Mouse (Mus musculus): ENCODE results near the gene Tcp11l1. TPM values are rescaled to one million over a fixed set of nuclear protein-coding genes. Genes with fewer than 3 reads are reported as not detected.

The Tcp11l1 gene
- polyA plus RNA-seq, 1 experiment = 22.0 TPM

GRCm38 (mm10) chr2:104741015-104741758 lies 29.2 kb upstream of the Tcp11l1 start:
- Histone ChIP-seq H3K4me3 (ENCODE audit: insufficient read depth, low read length) (no peak overlapping the region), H3K27ac (ENCODE audit: insufficient read depth, low read depth, low read length) (no peak overlapping the region), H3K4me1 (ENCODE audit: control insufficient read depth, insufficient read depth, low read length) (peaks cover 4% of the 10 kb centered on the region; the same call in 1 of the 2 replicates)
- TF ChIP-seq CTCF (IDR thresholded peaks at IDR 0.05; ENCODE audit: low read depth, low read length) (no peak), POLR2A (IDR thresholded peaks at IDR 0.05; ENCODE audit: borderline replicate concordance, low read depth, low read length) (no peak)

GRCm38 (mm10) chr2:104740248-104740949 lies 28.4 kb upstream of the Tcp11l1 start:
- Histone ChIP-seq H3K4me1 (ENCODE audit: control insufficient read depth, insufficient read depth, low read length) (peaks cover 4% of the 10 kb centered on the region; the same call in 1 of the 2 replicates), H3K4me3 (ENCODE audit: insufficient read depth, low read length) (no peak overlapping the region), H3K27ac (ENCODE audit: insufficient read depth, low read depth, low read length) (no peak overlapping the region)
- no peak for TF ChIP-seq POLR2A (IDR thresholded peaks at IDR 0.05; ENCODE audit: borderline replicate concordance, low read depth, low read length)
- no peak for TF ChIP-seq CTCF (IDR thresholded peaks at IDR 0.05; ENCODE audit: low read depth, low read length)

- H3K27ac ChIP-seq (ENCODE audit: insufficient read depth, low read depth, low read length) = no peak overlapping the region
- no peak overlapping the region for H3K4me3 ChIP-seq (ENCODE audit: insufficient read depth, low read length)
- no peak for TF ChIP-seq POLR2A (IDR thresholded peaks at IDR 0.05; ENCODE audit: borderline replicate concordance, low read depth, low read length)
- TF ChIP-seq CTCF (IDR thresholded peaks at IDR 0.05; ENCODE audit: low read depth, low read length) = no peak
- peaks cover 4% of the 10 kb centered on the region; the same call in 1 of the 2 replicates for H3K4me1 ChIP-seq (ENCODE audit: control insufficient read depth, insufficient read depth, low read length)
These were observed 27.7 kb upstream of the Tcp11l1 start for GRCm38 (mm10) chr2:104739691-104740090.

GRCm38 (mm10) chr2:104736241-104736640 lies 24.3 kb upstream of the Tcp11l1 start:
- H3K27ac ChIP-seq (ENCODE audit: insufficient read depth, low read depth, low read length) = no peak overlapping the region
- TF ChIP-seq CTCF (IDR thresholded peaks at IDR 0.05; ENCODE audit: low read depth, low read length) (no peak), POLR2A (IDR thresholded peaks at IDR 0.05; ENCODE audit: borderline replicate concordance, low read depth, low read length) (no peak)
- peaks cover 15% of the 10 kb centered on the region for H3K4me1 ChIP-seq (ENCODE audit: control insufficient read depth, insufficient read depth, low read length)
- H3K4me3 ChIP-seq (ENCODE audit: insufficient read depth, low read length) = no peak overlapping the region

GRCm38 (mm10) chr2:104732562-104733256 lies 20.7 kb upstream of the Tcp11l1 start:
- TF ChIP-seq CTCF (IDR thresholded peaks at IDR 0.05; ENCODE audit: low read depth, low read length) (no peak), POLR2A (IDR thresholded peaks at IDR 0.05; ENCODE audit: borderline replicate concordance, low read depth, low read length) (no peak)
- H3K4me3 ChIP-seq (ENCODE audit: insufficient read depth, low read length) = peak overlapping the region; percentile 64
- peak overlapping the region; percentile 96 for H3K27ac ChIP-seq (ENCODE audit: insufficient read depth, low read depth, low read length)
- peaks cover 16% of the 10 kb centered on the region for H3K4me1 ChIP-seq (ENCODE audit: control insufficient read depth, insufficient read depth, low read length)

- TF ChIP-seq CTCF (IDR thresholded peaks at IDR 0.05; ENCODE audit: low read depth, low read length) (no peak), POLR2A (IDR thresholded peaks at IDR 0.05; ENCODE audit: borderline replicate concordance, low read depth, low read length) (no peak)
- H3K4me1 ChIP-seq (ENCODE audit: control insufficient read depth, insufficient read depth, low read length) = peaks cover 16% of the 10 kb centered on the region
- H3K4me3 ChIP-seq (ENCODE audit: insufficient read depth, low read length) = peak overlapping the region; percentile 64
- peak overlapping the region; percentile 96 for H3K27ac ChIP-seq (ENCODE audit: insufficient read depth, low read depth, low read length)
These were observed 20.1 kb upstream of the Tcp11l1 start for GRCm38 (mm10) chr2:104732033-104732444.

GRCm38 (mm10) chr2:104727369-104727768 lies 15.4 kb upstream of the Tcp11l1 start:
- Histone ChIP-seq H3K4me3 (ENCODE audit: insufficient read depth, low read length) (no peak overlapping the region), H3K27ac (ENCODE audit: insufficient read depth, low read depth, low read length) (no peak overlapping the region), H3K4me1 (ENCODE audit: control insufficient read depth, insufficient read depth, low read length) (peaks cover 10% of the 10 kb centered on the region)
- TF ChIP-seq CTCF (IDR thresholded peaks at IDR 0.05; ENCODE audit: low read depth, low read length) (no peak), POLR2A (IDR thresholded peaks at IDR 0.05; ENCODE audit: borderline replicate concordance, low read depth, low read length) (no peak)

GRCm38 (mm10) chr2:104722021-104722420 lies 10.1 kb upstream of the Tcp11l1 start:
- TF ChIP-seq CTCF (IDR thresholded peaks at IDR 0.05; ENCODE audit: low read depth, low read length) (no peak), POLR2A (IDR thresholded peaks at IDR 0.05; ENCODE audit: borderline replicate concordance, low read depth, low read length) (no peak)

GRCm38 (mm10) chr2:104717827-104718226 lies 5.9 kb upstream of the Tcp11l1 start:
- no peak for TF ChIP-seq POLR2A (IDR thresholded peaks at IDR 0.05; ENCODE audit: borderline replicate concordance, low read depth, low read length)
- no peak for TF ChIP-seq CTCF (IDR thresholded peaks at IDR 0.05; ENCODE audit: low read depth, low read length)
- no peak overlapping the region for H3K27ac ChIP-seq (ENCODE audit: insufficient read depth, low read depth, low read length)
- no peak overlapping the region for H3K4me3 ChIP-seq (ENCODE audit: insufficient read depth, low read length)
- H3K4me1 ChIP-seq (ENCODE audit: control insufficient read depth, insufficient read depth, low read length) = no peaks in the 10 kb centered on the region

More at GRCm38 (mm10) chr2:104722021-104722420, 10.1 kb upstream of the Tcp11l1 start:
- Histone ChIP-seq H3K4me3 (ENCODE audit: insufficient read depth, low read length) (no peak overlapping the region), H3K27ac (ENCODE audit: insufficient read depth, low read depth, low read length) (no peak overlapping the region), H3K4me1 (ENCODE audit: control insufficient read depth, insufficient read depth, low read length) (no peaks in the 10 kb centered on the region)

All from bone marrow macrophage, adult 2 months (primary cell).